Comparison of ENCODE assay signal across 11 mouse cellular contexts in the genomic region with DNA sequence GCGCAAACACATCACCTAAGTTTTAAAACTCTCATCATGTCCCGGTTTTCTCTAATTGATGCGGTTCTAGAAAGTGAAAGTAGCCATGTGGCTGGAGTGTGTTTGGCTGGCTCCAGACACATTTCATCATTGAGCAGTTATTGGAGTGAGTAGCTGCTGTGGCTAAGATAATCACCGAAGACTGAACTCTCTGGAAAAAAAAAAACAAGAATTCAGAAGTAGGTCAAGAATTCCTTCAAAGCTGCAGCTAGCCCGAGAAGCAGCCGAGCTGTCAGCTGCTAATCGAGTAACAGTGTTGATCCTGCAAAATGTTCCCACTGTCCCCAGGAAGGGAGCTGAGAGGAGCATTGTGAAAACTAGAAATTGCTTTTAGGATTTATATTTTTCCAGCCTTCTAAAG.
DNase-seq lines count a peak whose midpoint lies in the region; ATAC-seq lines count a peak whose summit lies in the region.
"Had no signal": no experiment of that assay in that cellular context is flagged by ENCODE, and none has a peak within 500 bp of the region (broad histone marks: within the 10 kb centered on the region; RNA-seq: fewer than 3 reads in every experiment).

No protein-coding gene starts in this region.

- no peak for ATAC-seq in heart, embryonic 15.5 days (replicated peaks; ENCODE audit: insufficient number of reproducible peaks, insufficient read depth, low FRiP score, low read depth)
- no peak for ATAC-seq in monocyte, adult 5-6 weeks (replicated peaks; ENCODE audit: insufficient number of reproducible peaks, low FRiP score, low TSS enrichment, poor library complexity, severe bottlenecking)

- peak overlapping the region; percentile 54 for H3K27ac ChIP-seq in heart, embryonic 15.5 days

- 0 out of 2 replicates have a peak overlapping the region, but pooled peaks have one; percentile 2 for H3K9ac ChIP-seq in heart, embryonic 15.5 days

- H3K4me3 ChIP-seq in heart, embryonic 15.5 days, result peak overlapping the region; percentile 8

- H3K27me3 ChIP-seq in heart, embryonic 15.5 days, result no peaks in the 10 kb centered on the region
- H3K27me3 ChIP-seq: CH12.LX had no signal

- H3K4me2 ChIP-seq in heart, embryonic 15.5 days, result peak overlapping the region; percentile 45

- H3K36me3 ChIP-seq in heart, embryonic 15.5 days, result no peaks in the 10 kb centered on the region

- intact Hi-C loops in heart, postnatal 36 days (cut with DNase I), result no loop called here

- H3K9me3 ChIP-seq in heart, embryonic 15.5 days (replicated peaks), result no peaks in the 10 kb centered on the region

- peak; percentile 46 for DNase-seq in heart, adult 8-10 months (ENCODE audit: low spot score)
- DNase-seq in heart, postnatal 36 days, result no peak
- peak; percentile 45 for DNase-seq in Muller cell, postnatal 12 days (ENCODE audit: inconsistent ontology term)
- peak; percentile 24 for DNase-seq in lung, postnatal 36 days
- no peak for DNase-seq in thymus, postnatal 4 days
- DNase-seq in cerebellum, adult 8-10 months, result no peak
- DNase-seq: gastrocnemius, postnatal 14 days; kidney, adult 11 months had no signal

- peaks cover 14% of the 10 kb centered on the region for H3K4me1 ChIP-seq in heart, embryonic 15.5 days (replicated peaks)

- WGBS in heart, embryonic 15.5 days, result 27% methylated on average over 7 of the region's 7 CpGs

Comparison
In these comparisons a context has a peak if more than half of its experiments do, and no peak if none do; other contexts are left out.
1. DNase-seq: peak in heart, adult 8-10 months (single experiment), Muller cell, postnatal 12 days (single experiment) and lung, postnatal 36 days (single experiment); none in heart, postnatal 36 days (0 of 2), thymus, postnatal 4 days (single experiment) and cerebellum, adult 8-10 months (single experiment).